Mouse (Mus musculus) MEL (cell line): ENCODE data around the gene Fastkd5. TPM values are rescaled to one million over a fixed set of nuclear protein-coding genes. Genes with fewer than 3 reads are reported as not detected.

Source experiments
- DNase-seq: peaks from one replicate; pipeline ENCODE4 v3.0.0; 2011; ENCODE audit warnings: low read depth, low spot score
- H3K27ac ChIP-seq: 2 replicates; pipeline ENCODE4 v1.5.1; 2012; ENCODE audit warnings: low read depth, mild to moderate bottlenecking, control low read depth, low read length, moderate library complexity; ENCODE audit not compliant: control insufficient read depth
- H3K27me3 ChIP-seq, 2 experiments: fragments of 150-350 bp in 1 of 2; sonication (generic) in 1 of 2; 2 replicates each; pipeline ENCODE4 v1.6.1; 2012; ENCODE audit warnings: low read length in 2 of 2, mild to moderate bottlenecking in 2 of 2, improper control_type of control experiment in 1 of 2, moderate library complexity in 1 of 2; ENCODE audit not compliant: insufficient read depth in 2 of 2, control insufficient read depth in 1 of 2
- H3K36me3 ChIP-seq, 2 experiments: 2 replicates each; pipeline ENCODE4 v1.6.1; 2012 to 2014; ENCODE audit warnings: low read length in 2 of 2, improper control_type of control experiment in 1 of 2, inconsistent platforms in 1 of 2, mild to moderate bottlenecking in 1 of 2; ENCODE audit not compliant: insufficient read depth in 2 of 2, control insufficient read depth in 1 of 2
- H3K4me1 ChIP-seq, 2 experiments: fragments of 150-350 bp in 1 of 2; sonication (generic) in 1 of 2; 2 replicates each; pipeline ENCODE4 v1.6.1; 2012; ENCODE audit warnings: low read length in 2 of 2, improper control_type of control experiment in 1 of 2, mild to moderate bottlenecking in 1 of 2; ENCODE audit not compliant: insufficient read depth in 2 of 2, control insufficient read depth in 1 of 2
- H3K4me3 ChIP-seq, 2 experiments: fragments of 150-350 bp in 1 of 2; sonication (generic) in 1 of 2; 2 replicates each; pipeline ENCODE4 v1.5.1; 2012; ENCODE audit warnings: low read depth in 2 of 2, low read length in 2 of 2, mild to moderate bottlenecking in 2 of 2, moderate library complexity in 2 of 2, control low read depth in 1 of 2, improper control_type of control experiment in 1 of 2; ENCODE audit not compliant: control insufficient read depth in 1 of 2, insufficient read depth in 1 of 2
- H3K79me2 ChIP-seq: 2 replicates; pipeline ENCODE4 v1.6.1; 2012; ENCODE audit warnings: mild to moderate bottlenecking, low read length, moderate library complexity; ENCODE audit not compliant: control insufficient read depth, poor library complexity, insufficient read depth
- H3K9ac ChIP-seq: 2 replicates; pipeline ENCODE4 v1.6.1; 2012; ENCODE audit warnings: low read depth, mild to moderate bottlenecking, control low read depth, low read length, moderate library complexity; ENCODE audit not compliant: control insufficient read depth, poor library complexity, severe bottlenecking
- H3K9me3 ChIP-seq: fragments of 150-350 bp; sonication (generic); replicated peaks from 2 replicates; pipeline ENCODE4 v1.6.1; 2012; ENCODE audit warnings: mild to moderate bottlenecking, low read length, improper control_type of control experiment, moderate library complexity; ENCODE audit not compliant: insufficient read depth
- CHD1 ChIP-seq: IDR thresholded peaks from 2 replicates; pipeline ENCODE4 v1.6.1; 2012; ENCODE audit warnings: low read depth, mild to moderate bottlenecking, inconsistent platforms, low read length, improper control_type of control experiment
- CHD2 ChIP-seq: IDR thresholded peaks from 2 replicates; pipeline ENCODE4 v1.6.1; 2011; ENCODE audit warnings: low read length, improper control_type of control experiment
- CTCF ChIP-seq, 3 experiments: IDR thresholded peaks in 2 of 3; conservative IDR thresholded peaks in 1 of 3; 2 replicates each; pipeline ENCODE4 v1.5.1; 2011 to 2012; ENCODE audit warnings: low read length in 3 of 3, low read depth in 2 of 3, mild to moderate bottlenecking in 2 of 3, improper control_type of control experiment in 1 of 3, inconsistent platforms in 1 of 3, mixed read lengths in 1 of 3, moderate library complexity in 1 of 3; ENCODE audit not compliant: control insufficient read depth in 1 of 3, insufficient read depth in 1 of 3, poor library complexity in 1 of 3, severe bottlenecking in 1 of 3
- E2F4 ChIP-seq: IDR thresholded peaks from 2 replicates; pipeline ENCODE4 v1.6.1; 2011; ENCODE audit warnings: low read depth, low read length, improper control_type of control experiment, borderline replicate concordance
- ELF1 ChIP-seq: IDR thresholded peaks from 2 replicates; pipeline ENCODE4 v1.6.1; 2014; ENCODE audit warnings: low read depth, mild to moderate bottlenecking, inconsistent platforms, low read length, improper control_type of control experiment, moderate library complexity
- GATA1 ChIP-seq: IDR thresholded peaks from 2 replicates; pipeline ENCODE4 v1.6.1; 2011; ENCODE audit warnings: low read depth, low read length, improper control_type of control experiment
- HCFC1 ChIP-seq: IDR thresholded peaks from 2 replicates; pipeline ENCODE4 v1.6.1; 2012; ENCODE audit warnings: low read depth, mild to moderate bottlenecking, inconsistent platforms, low read length, improper control_type of control experiment, moderate library complexity
- MAX ChIP-seq: IDR thresholded peaks from 2 replicates; pipeline ENCODE4 v1.6.1; 2011; ENCODE audit warnings: low read length, improper control_type of control experiment
- MAZ ChIP-seq: IDR thresholded peaks from 2 replicates; pipeline ENCODE4 v1.6.1; 2012; ENCODE audit warnings: low read depth, mild to moderate bottlenecking, inconsistent platforms, low read length, improper control_type of control experiment
- MXI1 ChIP-seq: IDR thresholded peaks from 2 replicates; pipeline ENCODE4 v1.6.1; 2011; ENCODE audit warnings: mild to moderate bottlenecking, low read depth, low read length, improper control_type of control experiment
- MYB ChIP-seq: IDR thresholded peaks from 2 replicates; pipeline ENCODE4 v1.6.1; 2011; ENCODE audit warnings: mild to moderate bottlenecking, low read depth, low read length, improper control_type of control experiment
- NELFE ChIP-seq: IDR thresholded peaks from 2 replicates; pipeline ENCODE4 v1.6.1; 2011; ENCODE audit warnings: low read depth, low read length, improper control_type of control experiment
- NRF1 ChIP-seq: IDR thresholded peaks from 2 replicates; pipeline ENCODE4 v1.6.1; 2014; ENCODE audit warnings: low read depth, mild to moderate bottlenecking, inconsistent platforms, low read length, improper control_type of control experiment, moderate library complexity; ENCODE audit not compliant: poor library complexity, insufficient read depth, severe bottlenecking
- POLR2AphosphoS2 ChIP-seq: IDR thresholded peaks from 2 replicates; pipeline ENCODE4 v1.6.1; 2011; ENCODE audit warnings: low read length, improper control_type of control experiment
- POLR2AphosphoS5 ChIP-seq: IDR thresholded peaks from 2 replicates; pipeline ENCODE4 v1.6.1; 2012; ENCODE audit warnings: low read depth, borderline replicate concordance, mild to moderate bottlenecking, inconsistent platforms, low read length, moderate library complexity, mixed read lengths
- RAD21 ChIP-seq: IDR thresholded peaks from 2 replicates; pipeline ENCODE4 v1.6.1; 2011; ENCODE audit warnings: mild to moderate bottlenecking, low read depth, low read length, improper control_type of control experiment
- RCOR1 ChIP-seq: IDR thresholded peaks from 2 replicates; pipeline ENCODE4 v1.6.1; 2012; ENCODE audit warnings: low read depth, mild to moderate bottlenecking, inconsistent platforms, low read length, improper control_type of control experiment
- SMC3 ChIP-seq: IDR thresholded peaks from 2 replicates; pipeline ENCODE4 v1.6.1; 2011; ENCODE audit warnings: low read depth, low read length, improper control_type of control experiment
- TAL1 ChIP-seq: IDR thresholded peaks from 2 replicates; pipeline ENCODE4 v1.6.1; 2012; ENCODE audit warnings: mild to moderate bottlenecking, inconsistent platforms, low read length, moderate library complexity, mixed read lengths
- TBP ChIP-seq: IDR thresholded peaks from 2 replicates; pipeline ENCODE4 v1.8.0; 2011; ENCODE audit warnings: low read depth, low read length, improper control_type of control experiment
- TCF12 ChIP-seq: IDR thresholded peaks from 2 replicates; pipeline ENCODE4 v1.6.1; 2014; ENCODE audit warnings: low read depth, mild to moderate bottlenecking, inconsistent platforms, low read length, improper control_type of control experiment, moderate library complexity
- USF1 ChIP-seq: IDR thresholded peaks from 2 replicates; pipeline ENCODE4 v1.6.1; 2014; ENCODE audit warnings: low read depth, mild to moderate bottlenecking, inconsistent platforms, low read length, improper control_type of control experiment, moderate library complexity
- USF2 ChIP-seq, 2 experiments: IDR thresholded peaks; 2 replicates each; pipeline ENCODE4 v1.6.1; 2011 to 2012; ENCODE audit warnings: improper control_type of control experiment in 2 of 2, low read length in 2 of 2, borderline replicate concordance in 1 of 2, inconsistent platforms in 1 of 2, low read depth in 1 of 2, mild to moderate bottlenecking in 1 of 2; ENCODE audit not compliant: insufficient read depth in 1 of 2
- ZMIZ1 ChIP-seq: IDR thresholded peaks from 2 replicates; pipeline ENCODE4 v1.6.1; 2012; ENCODE audit warnings: low read depth, mild to moderate bottlenecking, inconsistent platforms, low read length, improper control_type of control experiment, moderate library complexity
- polyA plus RNA-seq, 2 experiments: library from polyadenylated mRNA; stranded (reverse) in 1 of 2; unstranded in 1 of 2; fragments of >175 nt in 1 of 2; fragments of >200 nt in 1 of 2; gene quantifications; 2 replicates each; pipeline versions ENCODE4 v1.2.1 to v1.2.4; 2012; ENCODE audit warnings: low replicate concordance in 2 of 2, low read depth in 1 of 2; ENCODE audit not compliant: insufficient read length in 2 of 2, insufficient read depth in 1 of 2, missing spikeins in 1 of 2
- total RNA-seq: library from RNA; depleted of rRNA; stranded (reverse); fragments of 300-350 nt; gene quantifications from 2 replicates; pipeline ENCODE4 v1.2.3, GENCODE M21; 2012

Gene Fastkd5
- total and polyA plus RNA-seq, 3 experiments: 11.7 to 15.3 TPM; not detected in 1

DNA sequence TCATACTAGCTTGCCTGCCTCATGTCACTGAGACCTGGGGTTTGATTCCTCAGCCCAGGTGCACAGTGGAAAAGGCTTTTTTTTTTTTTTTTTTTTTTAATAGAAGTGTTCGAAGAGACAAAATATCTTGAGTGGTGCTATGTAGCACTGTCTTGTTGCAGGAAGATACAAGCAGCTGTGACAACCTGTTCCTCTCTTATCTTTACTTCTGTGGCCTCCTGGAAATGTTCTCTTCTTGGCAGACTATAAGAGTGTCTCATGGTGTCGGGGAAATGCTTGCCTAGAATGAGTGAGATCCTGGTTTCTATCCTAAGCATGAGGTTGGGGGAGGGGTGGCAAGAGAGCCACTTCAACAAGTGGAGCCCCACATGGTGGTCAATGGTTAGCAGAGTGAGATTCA lies 41.5 kb downstream of the Fastkd5 start (continued):
- TF ChIP-seq POLR2AphosphoS2 (no peak), TAL1 (no peak), CHD2 (no peak), CTCF (IDR thresholded peaks at IDR 0.05 in 2 of 3, conservative IDR thresholded peaks at IDR 0.05 in 1 of 3; ENCODE audit: control insufficient read depth in 1 of 3, insufficient read depth in 1 of 3, low read depth in 2 of 3, low read length in 3 of 3, poor library complexity in 1 of 3, severe bottlenecking in 1 of 3) (no peak), NRF1 (no peak), MAX (peak; percentile 38; the same call in 1 of the 2 replicates), MAZ (no peak), MXI1 (no peak), GATA1 (peak; percentile 72), NELFE (no peak)

DNA sequence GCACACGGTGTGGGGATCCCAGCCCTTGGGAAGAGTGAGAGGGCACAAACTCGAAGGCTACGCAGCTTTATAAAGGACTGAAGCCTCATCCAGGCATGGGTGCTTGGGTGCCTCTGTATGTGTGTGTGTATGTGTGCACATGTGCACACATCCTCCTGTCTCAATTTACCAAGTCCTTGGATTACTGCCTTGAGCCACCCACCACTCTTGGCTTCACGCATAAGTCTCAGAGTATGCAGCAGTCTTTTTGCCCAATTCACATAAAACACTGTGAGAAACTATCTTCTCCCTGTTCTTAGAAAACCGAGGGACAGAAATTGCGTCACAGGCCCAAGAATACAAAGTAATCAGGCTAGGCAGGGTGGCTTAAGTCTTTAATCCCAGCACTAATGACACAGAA lies 43.8 kb downstream of the Fastkd5 start:
- Histone ChIP-seq H3K27me3 (no peaks in the 10 kb centered on the region), H3K36me3 (peaks cover 0 to 8% of the 10 kb centered on the region in 2 experiments; a peak in 2 of 4 replicates), H3K4me1 (peaks cover 11 to 25% of the 10 kb centered on the region in 2 experiments), H3K27ac (no peak overlapping the region), H3K79me2 (no peaks in the 10 kb centered on the region), H3K9me3 (no peaks in the 10 kb centered on the region), H3K9ac (no peak overlapping the region), H3K4me3 (no peak overlapping the region)
- no peak for DNase-seq
- TF ChIP-seq TBP: no peak
- no peak for TF ChIP-seq CHD2
- no peak for TF ChIP-seq RCOR1
- TF ChIP-seq TCF12: no peak
- no peak for TF ChIP-seq USF1
- TF ChIP-seq HCFC1: no peak
- TF ChIP-seq MYB: no peak
- TF ChIP-seq ELF1: no peak
- no peak for TF ChIP-seq USF2 (IDR thresholded peaks at IDR 0.05; ENCODE audit: borderline replicate concordance in 1 of 2, insufficient read depth in 1 of 2, low read depth in 1 of 2, low read length in 2 of 2)
- no peak for TF ChIP-seq POLR2AphosphoS5
- no peak for TF ChIP-seq CHD1
- TF ChIP-seq SMC3: no peak
- TF ChIP-seq ZMIZ1: no peak
- TF ChIP-seq RAD21: no peak
- no peak for TF ChIP-seq E2F4
- TF ChIP-seq CTCF (IDR thresholded peaks at IDR 0.05 in 2 of 3, conservative IDR thresholded peaks at IDR 0.05 in 1 of 3; ENCODE audit: control insufficient read depth in 1 of 3, insufficient read depth in 1 of 3, low read depth in 2 of 3, low read length in 3 of 3, poor library complexity in 1 of 3, severe bottlenecking in 1 of 3): no peak
- TF ChIP-seq MXI1: no peak
